Mouse (Mus musculus) limb, embryonic 14.5 days (tissue): ENCODE results near the gene Cadm1. TPM values are rescaled to one million over a fixed set of nuclear protein-coding genes. Genes with fewer than 3 reads are reported as not detected.

Experiments used
- ATAC-seq: fragments of 200-750 bp; cut with Nextera tagmentation; 2 replicates; pipeline ENCODE4 v1.8.0; 2017; ENCODE audit warnings: low read depth, moderate number of reproducible peaks, moderate TSS enrichment; ENCODE audit not compliant: low FRiP score
- DNase-seq: peaks from one replicate; pipeline ENCODE4 v3.0.0-alpha.2; 2015; ENCODE audit warnings: low spot score
- H3K27ac ChIP-seq: fragments of 300-500 bp; sonication (generic); replicated peaks from 2 replicates; pipeline ENCODE4 v1.5.1; 2014; ENCODE audit warnings: low read depth, mild to moderate bottlenecking, low read length, moderate library complexity, mixed read lengths
- H3K27me3 ChIP-seq: fragments of 300-500 bp; sonication (generic); 2 replicates; pipeline ENCODE4 v1.6.1; 2014; ENCODE audit warnings: low read length, mixed read lengths; ENCODE audit not compliant: control insufficient read depth, insufficient read depth
- H3K36me3 ChIP-seq: fragments of 300-500 bp; sonication (generic); 2 replicates; pipeline ENCODE4 v1.6.1; 2014; ENCODE audit warnings: mild to moderate bottlenecking, low read length, moderate library complexity, mixed read lengths; ENCODE audit not compliant: control insufficient read depth, insufficient read depth
- H3K4me1 ChIP-seq: fragments of 300-500 bp; sonication (generic); 2 replicates; pipeline ENCODE4 v1.6.1; 2014; ENCODE audit warnings: antibody characterized with exemption, low read length, mixed read lengths; ENCODE audit not compliant: control insufficient read depth, insufficient read depth
- H3K4me2 ChIP-seq: fragments of 300-500 bp; sonication (generic); replicated peaks from 2 replicates; pipeline ENCODE4 v1.6.1; 2014; ENCODE audit warnings: low read depth, mild to moderate bottlenecking, low read length, moderate library complexity; ENCODE audit not compliant: severe bottlenecking
- H3K4me3 ChIP-seq: fragments of 300-500 bp; sonication (generic); replicated peaks from 2 replicates; pipeline ENCODE4 v1.5.1; 2014; ENCODE audit warnings: low read length
- H3K9ac ChIP-seq: fragments of 300-500 bp; sonication (generic); 2 replicates; pipeline ENCODE4 v1.6.1; 2014; ENCODE audit warnings: mild to moderate bottlenecking, low read depth, low read length, moderate library complexity; ENCODE audit not compliant: severe bottlenecking
- H3K9me3 ChIP-seq: fragments of 300-500 bp; sonication (generic); 2 replicates; pipeline ENCODE4 v1.6.1; 2016; ENCODE audit warnings: low read length; ENCODE audit not compliant: control insufficient read depth
- POLR2A ChIP-seq: fragments of 200-500 bp; IDR thresholded peaks from 2 replicates; pipeline ENCODE4 v1.8.0; 2012; ENCODE audit warnings: inconsistent platforms, mild to moderate bottlenecking, moderate library complexity, borderline replicate concordance; ENCODE audit not compliant: insufficient read depth, insufficient read length; ENCODE audit errors: extremely low read depth
- WGBS: fragments of 180-500 bp; shearing (Covaris S2); extraction: QIAGEN DNeasy Blood & Tissue Kit; methylation state at CpG from one replicate; pipeline ENCODE4 v1.1.7; 2014; 5-methylcytosine and 5-hydroxymethylcytosine counted together
- polyA plus RNA-seq, 2 experiments: library from polyadenylated mRNA; depleted of rRNA in 1 of 2; stranded (reverse) in 1 of 2; unstranded in 1 of 2; fragments of >200 nt; fragmentation: Nextera tagmentation in 1 of 2; extraction: Ambion mirVana in 1 of 2; gene quantifications; 2 replicates each; pipeline versions ENCODE4 v1.2.1 to v1.2.3; 2012 to 2014

Gene Cadm1
- polyA plus RNA-seq, 2 experiments, result 15.4 to 37.5 TPM

- DNase-seq (no peak), ATAC-seq (no peak)
- Histone ChIP-seq H3K27me3 (peaks cover 8% of the 10 kb centered on the region; the same call in 1 of the 2 replicates), H3K4me3 (no peak overlapping the region), H3K4me1 (peaks cover 14% of the 10 kb centered on the region), H3K27ac (no peak overlapping the region), H3K9ac (no peak overlapping the region), H3K9me3 (no peaks in the 10 kb centered on the region), H3K4me2 (no peak overlapping the region), H3K36me3 (no peaks in the 10 kb centered on the region)
- 72% methylated on average over 4 of the region's 4 CpGs for WGBS
- no peak for TF ChIP-seq POLR2A
Measured at GRCm38 (mm10) chr9:47570184-47570583, 40.2 kb downstream of the Cadm1 start.

GRCm38 (mm10) chr9:47571461-47571860 is 41.5 kb downstream of the Cadm1 start:
- no peak for DNase-seq
- H3K36me3 ChIP-seq, result no peaks in the 10 kb centered on the region
- H3K9ac ChIP-seq, result no peak overlapping the region
- peaks cover 17% of the 10 kb centered on the region for H3K4me1 ChIP-seq
- no peak for ATAC-seq
- peaks cover 8% of the 10 kb centered on the region; the same call in 1 of the 2 replicates for H3K27me3 ChIP-seq
- no peak for TF ChIP-seq POLR2A
- H3K27ac ChIP-seq, result no peak overlapping the region
- WGBS, result 92% methylated on average over 7 of the region's 7 CpGs
- H3K4me3 ChIP-seq, result no peak overlapping the region
- no peaks in the 10 kb centered on the region for H3K9me3 ChIP-seq
- H3K4me2 ChIP-seq, result no peak overlapping the region

DNA sequence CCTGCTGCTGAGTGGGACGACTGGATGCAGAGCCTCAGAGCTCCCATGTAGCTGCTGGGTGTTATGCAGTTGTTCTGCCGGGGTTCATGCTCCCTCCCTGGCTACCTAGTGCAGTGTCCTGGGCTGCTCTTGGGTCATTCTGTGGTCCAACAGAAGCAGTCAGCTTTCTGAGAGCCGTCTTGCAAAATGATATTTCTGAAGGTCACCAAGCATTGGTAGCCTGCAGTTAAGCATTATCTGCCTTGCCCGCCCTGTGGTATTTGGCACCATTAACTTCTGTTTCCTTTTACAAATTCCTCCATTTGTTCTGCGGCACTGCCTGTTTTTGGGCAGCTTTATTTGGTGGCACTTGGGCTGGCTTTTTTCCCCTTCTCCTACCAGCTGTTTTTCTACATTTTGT is 42.2 kb downstream of the Cadm1 start:
- 72% methylated on average over 5 of the region's 5 CpGs for WGBS
- Histone ChIP-seq H3K27me3 (peaks cover 8% of the 10 kb centered on the region; the same call in 1 of the 2 replicates), H3K4me3 (no peak overlapping the region), H3K27ac (no peak overlapping the region), H3K4me1 (peaks cover 17% of the 10 kb centered on the region), H3K9ac (no peak overlapping the region), H3K36me3 (no peaks in the 10 kb centered on the region), H3K4me2 (no peak overlapping the region), H3K9me3 (no peaks in the 10 kb centered on the region)
- no peak for TF ChIP-seq POLR2A
- DNase-seq (no peak), ATAC-seq (no peak)

DNA sequence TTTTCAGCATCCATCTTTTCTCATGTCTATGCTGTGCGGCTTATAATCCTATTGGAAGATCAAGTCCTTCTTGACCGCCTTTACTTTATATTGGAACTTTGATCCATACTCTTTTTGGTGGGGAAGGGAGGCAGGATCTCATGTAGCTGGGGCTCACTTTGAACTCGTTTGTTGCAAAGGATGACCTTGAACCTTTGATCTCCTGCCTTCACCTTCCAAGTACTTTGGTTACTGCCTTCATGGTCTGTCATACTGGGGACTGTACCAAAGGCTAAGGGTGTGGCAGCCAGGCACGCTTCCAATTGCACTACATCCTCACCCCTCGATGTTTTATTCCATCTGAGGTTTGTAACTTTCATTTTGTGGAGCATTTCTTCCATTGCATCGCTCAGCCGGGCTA is 43.5 kb downstream of the Cadm1 start:
- H3K4me2 ChIP-seq, result no peak overlapping the region
- no peak overlapping the region for H3K9ac ChIP-seq
- no peak for TF ChIP-seq POLR2A
- H3K4me1 ChIP-seq, result peaks cover 17% of the 10 kb centered on the region
- 79% methylated on average over 7 of the region's 7 CpGs for WGBS
- ATAC-seq (no peak), DNase-seq (no peak)
- H3K36me3 ChIP-seq, result no peaks in the 10 kb centered on the region
- peaks cover 8% of the 10 kb centered on the region; the same call in 1 of the 2 replicates for H3K27me3 ChIP-seq
- no peaks in the 10 kb centered on the region for H3K9me3 ChIP-seq
- no peak overlapping the region for H3K27ac ChIP-seq
- no peak overlapping the region for H3K4me3 ChIP-seq

DNA sequence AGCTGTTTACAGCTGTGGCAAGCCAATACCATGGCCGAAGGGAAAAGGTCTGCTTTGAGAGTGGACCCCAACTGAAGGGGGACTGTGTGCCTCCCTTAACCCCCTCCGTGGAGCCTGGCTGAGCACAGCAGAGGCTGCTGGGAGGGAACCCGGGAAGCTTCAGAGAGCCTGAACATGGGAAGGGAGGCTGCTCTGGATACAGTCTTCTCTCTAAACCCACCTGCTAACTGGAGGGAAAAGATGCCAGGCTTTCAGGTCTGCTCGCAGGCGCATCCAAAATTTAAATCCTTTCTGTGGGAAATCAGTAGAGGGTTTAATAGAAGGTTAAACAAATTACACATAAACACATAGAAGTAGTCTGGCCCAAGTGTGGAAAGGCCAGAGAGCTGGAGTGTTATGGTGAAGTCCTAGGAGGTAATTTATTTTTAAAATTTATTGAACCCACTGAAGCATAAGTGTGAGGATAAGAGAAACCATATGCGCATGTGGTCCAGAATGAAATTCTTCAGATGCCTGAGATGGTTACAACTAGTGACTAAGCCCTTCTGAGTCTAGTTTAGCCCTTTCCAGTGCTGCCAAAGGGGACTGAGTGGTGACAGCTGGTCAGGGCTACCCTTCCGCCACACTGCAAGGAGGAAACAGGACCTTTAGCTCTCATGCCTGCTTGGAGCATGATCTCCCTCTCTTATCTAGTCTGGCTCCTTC is 44.9 kb downstream of the Cadm1 start:
- no peaks in the 10 kb centered on the region for H3K36me3 ChIP-seq
- H3K27ac ChIP-seq, result no peak overlapping the region
- H3K27me3 ChIP-seq, result peaks cover 3% of the 10 kb centered on the region; the same call in 1 of the 2 replicates
- peak; percentile 86 for DNase-seq
- WGBS, result 22% methylated on average over 7 of the region's 7 CpGs
- no peak overlapping the region for H3K4me3 ChIP-seq
- peaks cover 17% of the 10 kb centered on the region for H3K4me1 ChIP-seq
- H3K4me2 ChIP-seq, result peak overlapping the region; percentile 14; the same call in 1 of the 2 replicates
- ATAC-seq, result peak; percentile 80; the same call in 1 of the 2 replicates
- no peak overlapping the region for H3K9ac ChIP-seq
- TF ChIP-seq POLR2A, result no peak
- no peaks in the 10 kb centered on the region for H3K9me3 ChIP-seq
